23 mouse cellular contexts compared by ENCODE assay signal in genomic region chr13:81491971-81492370, GRCm38 (mm10).
DNase-seq lines count a peak whose midpoint lies in the region; ATAC-seq lines count a peak whose summit lies in the region.
"Had no signal": no experiment of that assay in that cellular context is flagged by ENCODE, and none has a peak within 500 bp of the region (broad histone marks: within the 10 kb centered on the region; RNA-seq: fewer than 3 reads in every experiment).

No protein-coding gene starts in this region.

- H3K4me2 ChIP-seq in forebrain, embryonic 15.5 days (replicated peaks), result no peak overlapping the region
- H3K4me2 ChIP-seq in forebrain, embryonic 12.5 days, result no peak overlapping the region
- H3K4me2 ChIP-seq: embryonic facial prominence, embryonic 13.5 days; heart, embryonic 13.5 days; hindbrain, embryonic 13.5 days; liver, embryonic 11.5 days had no signal

- H3K9me3 ChIP-seq in forebrain, embryonic 15.5 days, result no peaks in the 10 kb centered on the region
- H3K9me3 ChIP-seq in forebrain, embryonic 12.5 days, result no peaks in the 10 kb centered on the region
- H3K9me3 ChIP-seq: embryonic facial prominence, embryonic 13.5 days; heart, embryonic 13.5 days; hindbrain, embryonic 13.5 days had no signal

- no peak overlapping the region for H3K4me3 ChIP-seq in forebrain, embryonic 15.5 days
- H3K4me3 ChIP-seq in forebrain, embryonic 12.5 days (replicated peaks), result no peak overlapping the region
- H3K4me3 ChIP-seq: embryonic facial prominence, embryonic 13.5 days; heart, embryonic 13.5 days; hindbrain, embryonic 13.5 days; left cerebral cortex, adult 2 months had no signal

- H3K27ac ChIP-seq in forebrain, embryonic 15.5 days (replicated peaks), result peak overlapping the region; percentile 71; the same call in 1 of the 2 replicates
- H3K27ac ChIP-seq in forebrain, embryonic 12.5 days, result no peak overlapping the region
- H3K27ac ChIP-seq: embryonic facial prominence, embryonic 13.5 days; heart, embryonic 13.5 days; hindbrain, embryonic 13.5 days; left cerebral cortex, adult 2 months had no signal

- no peak overlapping the region for H3K9ac ChIP-seq in forebrain, embryonic 15.5 days (replicated peaks)
- no peak overlapping the region for H3K9ac ChIP-seq in forebrain, embryonic 12.5 days
- H3K9ac ChIP-seq: embryonic facial prominence, embryonic 13.5 days; heart, embryonic 13.5 days; hindbrain, embryonic 13.5 days had no signal

- intact Hi-C loops in left cerebral cortex, postnatal 25 days (cut with DNase I), result no loop called here

- no peaks in the 10 kb centered on the region for H3K36me3 ChIP-seq in forebrain, embryonic 15.5 days
- H3K36me3 ChIP-seq in forebrain, embryonic 12.5 days (replicated peaks), result peaks cover 46% of the 10 kb centered on the region
- H3K36me3 ChIP-seq: embryonic facial prominence, embryonic 13.5 days; heart, embryonic 13.5 days had no signal

- no peaks in the 10 kb centered on the region for H3K4me1 ChIP-seq in forebrain, embryonic 15.5 days
- no peaks in the 10 kb centered on the region for H3K4me1 ChIP-seq in forebrain, embryonic 12.5 days
- H3K4me1 ChIP-seq: embryonic facial prominence, embryonic 13.5 days; heart, embryonic 13.5 days; hindbrain, embryonic 13.5 days had no signal

- no peaks in the 10 kb centered on the region for H3K27me3 ChIP-seq in forebrain, embryonic 15.5 days
- H3K27me3 ChIP-seq in forebrain, embryonic 12.5 days, result no peaks in the 10 kb centered on the region
- H3K27me3 ChIP-seq: CH12.LX; embryonic facial prominence, embryonic 13.5 days; heart, embryonic 13.5 days; hindbrain, embryonic 13.5 days had no signal

- WGBS in forebrain, embryonic 15.5 days, result 65% methylated on average over 7 of the region's 7 CpGs
- 88% methylated on average over 7 of the region's 7 CpGs for WGBS in forebrain, embryonic 12.5 days

- ATAC-seq in forebrain, embryonic 15.5 days (replicated peaks), result peak; percentile 81
- no peak for ATAC-seq in forebrain, embryonic 12.5 days (ENCODE audit: low FRiP score)
- ATAC-seq: inflammation-experienced regulatory T-cells, adult 6 months had no signal

- peak; percentile 22 to 47 for DNase-seq in left cerebral cortex, postnatal 25 days (ENCODE audit: low spot score in 2 of 2)
- DNase-seq in left cerebral cortex, adult 11 months (ENCODE audit: low spot score), result no peak
- DNase-seq in brain, embryonic 18.5 days (ENCODE audit: low read depth, low spot score), result peak; percentile 22
- DNase-seq in layer of hippocampus, postnatal 36 days, result peak; percentile 22 to 37
- no peak for DNase-seq in urinary bladder, adult 18-20 months (ENCODE audit: low spot score in 2 of 2)
- DNase-seq: adrenal gland, postnatal 36 days; cerebellum, adult 9-10 months; gastrocnemius, postnatal 10 days; heart, adult 11 months; kidney, adult 2 months; kidney, postnatal 14 days; lung, adult 18-20 months; thymus, adult 18-20 months; thymus, postnatal 4 days had no signal

Comparison
In these comparisons a context has a peak if more than half of its experiments do, and no peak if none do; other contexts are left out.
1. DNase-seq: peak in left cerebral cortex, postnatal 25 days (2 of 2), brain, embryonic 18.5 days (single experiment) and layer of hippocampus, postnatal 36 days (2 of 2); none in left cerebral cortex, adult 11 months (single experiment) and urinary bladder, adult 18-20 months (0 of 2).